Mouse (Mus musculus) mouse embryonic stem cell (cell line): ENCODE results near the gene Srrm3.

ENCODE experiments used
- in situ Hi-C, 2 experiments: fragments of 300-500 bp; cut with MboI; formaldehyde crosslinking; loops; 1 replicate in 1 of 2; 3 replicates in 1 of 2; pipeline ENCODE4 v1.14.3; 2019 to 2020; ENCODE audit warnings: low sequenced_read_pairs in 2 of 2, low pct_unique_long_range_greater_than_20kb in 1 of 2, mixed read lengths in 1 of 2; ENCODE audit not compliant: unreplicated experiment in 1 of 2

Gene Srrm3

DNA sequence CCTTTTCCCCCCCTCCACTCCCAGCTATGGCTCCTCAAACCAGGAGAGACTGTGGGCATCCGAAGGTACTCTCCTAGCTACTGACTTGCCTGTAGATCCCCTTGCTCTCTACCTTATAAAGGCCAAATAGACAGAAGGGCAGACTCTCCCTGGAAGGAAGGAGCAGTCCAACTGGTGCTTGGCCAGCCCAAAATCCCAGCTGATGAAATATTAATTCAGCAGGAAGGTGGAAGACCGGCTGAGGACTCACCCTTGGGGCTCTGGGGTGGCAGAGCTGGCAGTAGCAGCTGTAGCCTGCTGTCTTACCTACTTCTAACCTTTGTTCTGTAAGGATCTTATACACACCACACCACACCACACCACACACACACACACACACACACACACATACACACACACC, 2.0 kb upstream of the Srrm3 start:
- in situ Hi-C loops = loop anchor here (5.0 kb wide), 1 partner anchor 43 kb away; no protein-coding TSS in a partner anchor

DNA sequence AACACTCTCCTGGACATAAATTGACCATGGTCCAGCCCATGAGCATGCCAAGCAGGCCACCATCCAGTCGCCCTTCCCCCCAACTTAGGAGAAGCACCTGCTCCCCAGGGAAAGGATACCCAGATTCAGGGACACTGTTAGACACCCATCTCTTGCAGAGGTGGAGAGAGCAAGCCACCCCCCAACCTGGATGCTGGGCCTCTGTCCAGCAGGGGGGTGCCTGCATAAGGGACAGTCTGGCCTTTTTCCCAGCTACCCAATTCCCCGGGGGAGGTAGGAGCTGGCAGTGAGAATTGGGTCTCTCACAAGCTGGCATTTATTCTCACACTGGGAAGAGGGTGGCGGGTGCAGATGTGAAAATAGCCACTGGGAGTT, 560 bp downstream of the Srrm3 start:
- in situ Hi-C loops = loop anchor here in 1 of 2 experiments (5.0 kb wide), 1 partner anchor 40 kb away; no protein-coding TSS in a partner anchor

DNA sequence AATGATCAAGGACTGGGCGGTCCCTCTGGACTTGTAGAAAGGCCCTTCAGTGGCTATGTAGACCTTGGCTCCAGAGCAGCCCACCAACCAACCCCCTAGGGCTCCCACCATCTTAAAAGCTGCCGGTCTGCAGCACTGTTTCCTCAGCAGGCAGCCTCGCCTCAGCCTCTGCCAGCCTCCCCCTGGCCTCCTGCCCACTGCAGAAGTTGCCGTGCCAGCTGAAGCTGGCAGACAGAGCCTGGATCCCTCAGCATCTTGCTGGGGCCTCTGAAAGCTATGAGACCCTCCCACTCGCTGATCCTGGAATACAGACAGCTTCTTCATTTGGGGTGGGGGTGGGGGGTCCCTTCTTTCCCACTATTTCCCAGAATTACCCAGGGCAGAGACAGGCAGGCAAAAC, 6.3 kb downstream of the Srrm3 start:
- in situ Hi-C loops = no loop called here

DNA sequence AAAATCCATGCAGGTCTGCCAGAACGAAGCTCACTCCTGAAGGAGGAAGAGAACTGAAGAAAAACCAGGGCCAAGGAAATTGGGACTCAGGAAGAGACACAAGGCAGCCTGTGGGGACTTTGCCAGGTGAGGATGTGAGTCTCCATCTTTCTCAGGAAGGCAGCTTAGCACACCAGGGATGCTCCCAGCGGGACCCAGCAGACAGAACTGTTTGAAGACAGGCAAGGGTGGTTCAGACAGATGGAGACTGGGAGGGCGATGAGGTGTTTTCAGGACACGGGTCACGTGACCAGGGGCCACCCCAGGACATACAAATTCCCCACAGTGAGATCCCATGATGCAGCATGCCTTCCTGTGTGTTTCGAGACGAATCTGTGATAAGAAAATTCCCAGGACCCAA, 11.8 kb downstream of the Srrm3 start:
- in situ Hi-C loops = no loop called here

DNA sequence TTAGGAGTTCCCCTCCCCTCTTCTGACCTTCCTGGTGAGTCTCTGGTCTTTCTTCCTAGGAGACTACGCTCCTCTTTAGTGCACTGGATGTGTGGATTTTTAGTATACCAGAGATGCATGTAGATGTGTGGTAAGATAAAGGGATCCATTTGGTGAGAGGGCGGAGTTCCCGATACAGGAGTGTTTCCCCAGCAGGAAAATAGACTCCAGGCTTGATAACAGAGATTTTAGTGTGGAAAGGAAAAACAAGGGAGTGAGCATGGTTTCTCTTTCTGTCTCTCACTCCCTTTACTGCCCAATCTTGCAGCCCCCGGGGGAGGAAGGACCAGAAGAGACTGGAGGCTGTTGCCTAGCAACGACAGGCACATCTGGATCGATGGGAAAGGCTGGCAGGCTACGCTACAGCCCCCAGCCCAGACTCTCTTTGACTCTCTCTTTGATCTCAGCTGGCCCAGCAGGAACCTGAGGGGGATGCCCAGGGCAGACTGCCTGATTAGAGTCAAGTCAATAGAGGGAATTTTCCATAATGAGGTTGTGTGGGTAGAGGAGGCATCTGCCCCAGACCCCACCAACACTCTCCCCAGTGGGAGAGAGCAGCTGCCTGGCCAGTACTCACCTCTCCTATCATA, 15.7 kb downstream of the Srrm3 start:
- in situ Hi-C loops = no loop called here

DNA sequence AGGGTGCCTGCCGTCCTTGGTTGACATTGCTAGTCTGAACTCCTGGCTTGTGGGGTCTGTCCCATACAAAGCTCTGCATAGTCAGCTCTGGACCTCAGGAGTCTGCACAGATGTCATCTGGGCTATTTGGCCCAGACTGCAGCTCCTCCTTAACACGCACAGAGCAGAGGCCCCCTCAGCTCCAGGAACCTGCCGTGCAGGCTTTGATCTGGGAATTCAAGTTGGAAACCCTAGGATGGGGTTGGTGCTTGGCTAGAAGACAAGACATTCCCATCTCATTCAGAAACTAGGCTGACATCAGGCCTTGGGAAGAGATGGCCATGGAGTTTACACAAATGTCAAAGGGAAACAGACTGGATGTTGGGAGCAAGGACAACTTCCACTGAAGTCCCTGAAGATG, 17.8 kb downstream of the Srrm3 start:
- in situ Hi-C loops = no loop called here

DNA sequence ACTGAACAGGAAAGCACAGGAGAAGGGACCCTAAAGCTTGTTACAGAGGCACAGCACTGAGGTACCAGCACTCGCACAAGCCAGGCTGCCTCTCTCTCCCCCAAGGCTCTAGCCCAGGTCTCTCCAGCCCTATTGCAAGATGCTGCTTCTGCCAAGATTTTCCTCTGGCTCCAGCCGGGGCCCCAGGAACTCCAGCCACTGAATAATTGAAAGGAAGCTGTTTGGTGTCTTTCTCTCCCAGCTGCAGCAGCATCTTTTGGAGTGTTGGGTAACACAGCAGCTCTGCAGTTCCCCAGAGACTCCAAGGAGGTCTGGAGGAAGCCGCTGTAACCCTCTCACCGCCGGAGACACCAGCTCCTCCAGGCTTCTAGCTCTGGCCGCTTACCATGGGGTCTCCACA, 19.5 kb downstream of the Srrm3 start:
- in situ Hi-C loops = no loop called here

DNA sequence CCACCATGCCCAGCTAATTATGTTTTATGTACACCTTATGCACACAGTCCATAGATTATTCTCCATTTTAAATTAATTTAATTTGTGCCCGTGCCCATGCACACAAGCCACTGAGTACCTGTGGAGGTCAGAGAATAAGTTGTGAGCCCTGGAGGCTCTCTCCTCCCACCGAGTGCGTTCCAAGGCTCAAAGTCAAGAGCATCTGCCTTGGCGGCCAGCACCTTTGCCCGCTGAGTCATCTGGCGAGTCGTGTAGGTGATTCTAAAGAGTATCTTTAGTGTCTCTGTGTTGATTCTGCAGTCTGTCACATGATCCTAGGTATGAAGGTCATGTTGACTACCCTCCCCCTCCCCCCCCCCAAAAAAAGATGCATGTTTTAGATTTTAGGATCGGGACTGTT, 22.7 kb downstream of the Srrm3 start:
- in situ Hi-C loops = no loop called here

DNA sequence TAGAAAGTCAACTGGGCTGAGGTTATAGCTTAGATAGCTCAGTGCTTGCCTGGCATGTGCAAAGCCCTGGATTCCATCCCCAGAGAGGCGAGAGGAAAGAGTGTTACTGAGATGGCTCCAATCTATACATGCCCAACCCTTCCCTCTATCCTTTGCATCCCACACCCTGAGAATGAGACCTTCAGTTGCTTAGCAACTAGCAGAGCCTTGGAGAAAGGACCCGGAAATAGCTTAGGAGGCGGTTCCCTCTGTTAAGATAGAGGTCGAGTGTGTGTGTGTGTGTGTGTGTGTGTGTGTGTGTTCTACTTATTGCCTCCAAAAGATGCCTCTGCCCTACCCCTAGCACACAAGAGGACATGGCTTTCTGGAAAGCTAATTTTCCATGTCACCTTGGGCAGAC, 26.0 kb downstream of the Srrm3 start:
- in situ Hi-C loops = no loop called here

DNA sequence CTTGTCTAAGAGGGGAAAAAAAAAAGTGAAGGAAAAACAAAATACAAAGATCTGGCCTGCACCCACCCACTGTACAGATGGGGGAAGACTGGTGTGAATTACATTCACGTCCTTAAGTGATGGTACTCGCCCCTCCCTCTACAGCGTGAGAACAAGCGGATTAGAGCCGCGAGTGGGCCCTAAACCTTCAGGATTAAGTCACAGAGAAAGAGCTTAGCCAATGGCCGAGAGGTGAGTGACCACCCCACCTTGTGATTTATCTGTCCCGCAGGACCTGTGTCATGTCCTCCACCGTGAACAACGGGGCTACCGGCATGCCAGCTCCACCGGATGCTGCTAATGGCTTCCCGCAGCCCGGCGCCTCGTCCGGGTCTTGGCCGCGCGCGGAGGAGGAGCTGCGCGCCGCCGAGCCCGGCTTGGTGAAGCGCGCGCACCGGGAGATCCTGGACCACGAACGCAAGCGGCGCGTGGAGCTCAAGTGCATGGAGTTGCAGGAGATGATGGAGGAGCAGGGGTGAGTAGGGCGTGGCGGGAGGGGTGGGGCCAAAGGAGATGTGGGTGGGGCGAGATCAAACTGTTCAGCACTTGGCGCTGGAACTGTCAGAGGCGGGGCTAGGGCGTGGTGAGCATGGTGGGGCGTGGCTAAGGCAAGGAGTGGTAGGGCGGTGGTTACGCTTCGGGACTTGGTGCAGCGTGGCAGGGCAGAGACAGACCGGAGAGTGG, 28.2 kb downstream of the Srrm3 start:
- in situ Hi-C loops = no loop called here

DNA sequence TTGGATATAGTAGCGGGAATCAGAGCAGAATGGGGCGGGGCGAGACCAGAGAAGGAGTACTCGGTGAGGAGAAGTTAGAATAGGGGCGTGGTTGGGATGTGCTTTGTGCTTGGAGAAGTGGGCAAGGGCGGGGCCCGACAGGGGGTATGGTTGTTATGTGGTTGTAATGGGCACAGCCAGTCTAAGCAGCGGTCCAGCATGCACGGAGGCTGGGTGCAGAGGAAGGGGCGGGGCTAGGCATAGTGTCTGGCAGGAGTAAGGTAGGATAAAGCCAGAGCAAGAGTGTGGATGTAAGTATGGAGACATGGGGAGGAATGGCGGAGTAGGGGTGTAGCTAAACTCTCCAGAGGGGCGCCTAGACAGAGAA, 28.8 kb downstream of the Srrm3 start:
- in situ Hi-C loops = no loop called here

DNA sequence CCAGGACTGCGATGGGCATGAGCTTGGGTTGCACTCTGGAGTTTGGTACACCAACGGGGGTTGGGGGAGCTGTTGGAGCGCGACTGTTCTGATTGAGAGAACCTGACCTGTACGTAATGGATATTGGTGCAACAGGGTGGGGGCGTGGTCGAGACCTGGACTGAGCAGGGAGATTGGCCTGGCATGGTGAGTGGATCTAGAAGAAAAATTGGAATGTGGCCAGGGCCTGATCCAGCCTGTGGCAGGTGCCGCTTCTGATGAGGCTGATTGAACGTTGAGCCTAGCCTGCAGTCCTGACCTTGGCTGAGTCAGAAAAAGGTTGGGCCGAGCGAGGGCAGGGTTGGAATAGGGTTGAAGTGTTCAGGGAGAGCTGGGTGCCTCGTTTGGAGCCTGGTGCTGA, 29.3 kb downstream of the Srrm3 start:
- in situ Hi-C loops = no loop called here

DNA sequence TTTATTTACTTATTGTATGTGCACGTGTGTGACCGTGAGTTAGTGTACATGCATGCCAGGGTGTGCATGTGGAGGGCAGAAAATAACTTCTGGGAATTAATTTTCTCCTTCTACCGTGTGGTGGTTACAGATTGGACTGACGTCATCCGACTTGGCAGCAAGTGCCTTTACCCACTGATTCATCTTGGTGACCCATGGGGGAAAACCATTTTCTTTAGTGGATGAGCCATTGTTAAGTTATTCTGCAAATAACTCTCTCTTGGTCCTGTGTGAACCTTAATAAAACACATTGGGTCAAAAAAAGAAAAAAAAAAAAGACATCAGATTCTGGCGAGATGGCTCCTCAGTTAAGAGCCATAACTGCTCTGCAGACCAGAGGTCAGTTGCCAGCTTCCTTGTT, 35.0 kb downstream of the Srrm3 start:
- in situ Hi-C loops = loop anchor here (10.0 kb wide), 1 partner anchor 227 kb away; no protein-coding TSS in a partner anchor

DNA sequence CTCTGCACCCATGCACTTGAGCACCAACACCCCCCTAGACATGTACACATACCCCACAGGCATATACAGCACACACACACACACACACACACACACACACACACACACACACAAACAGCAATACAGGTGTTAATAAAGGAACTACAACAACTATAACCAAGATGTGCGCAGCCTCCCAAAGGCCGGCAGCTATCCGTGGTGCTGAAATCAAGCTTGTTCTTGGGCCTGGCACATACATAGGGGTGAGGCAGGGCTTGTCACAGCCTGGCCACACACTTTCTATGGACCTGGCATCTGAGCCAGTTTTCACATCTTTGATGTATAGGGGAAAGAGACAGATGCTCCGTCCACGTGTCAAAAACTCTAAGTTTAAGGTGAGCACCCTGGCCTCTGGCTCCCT, 36.7 kb downstream of the Srrm3 start:
- in situ Hi-C loops = loop anchor here (10.0 kb wide), 1 partner anchor 229 kb away; no protein-coding TSS in a partner anchor

DNA sequence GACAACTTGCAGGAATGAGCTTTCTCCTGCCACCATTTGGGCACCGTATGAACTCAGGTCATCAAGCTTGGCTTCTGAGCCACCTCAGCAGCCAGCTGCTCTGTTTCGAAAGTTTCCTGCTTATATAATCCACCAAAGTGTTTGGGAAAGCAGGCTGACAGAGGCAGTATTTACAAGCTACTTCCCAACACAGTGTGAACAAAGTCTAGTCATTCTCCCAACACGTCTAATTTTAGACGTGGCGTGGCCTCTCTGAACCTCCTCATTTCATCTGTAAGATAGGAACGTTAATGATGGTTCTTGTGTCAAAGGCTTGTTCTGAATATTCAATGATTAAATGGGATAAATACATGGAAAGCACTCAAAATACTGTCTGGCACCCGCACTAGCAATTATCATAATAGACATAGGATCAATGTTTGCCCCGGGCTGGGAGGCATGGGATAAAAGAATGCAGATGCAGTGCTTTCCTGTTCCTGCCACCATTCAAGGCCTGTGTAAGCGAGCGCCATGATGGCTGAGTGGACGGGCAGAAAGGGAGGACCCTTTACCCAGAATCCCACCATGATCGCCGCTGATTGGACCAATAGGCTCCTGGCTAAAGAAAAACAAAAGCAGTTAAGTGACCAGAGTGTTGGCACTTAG, 39.1 kb downstream of the Srrm3 start:
- in situ Hi-C loops = loop anchor here (5.0 to 10.0 kb wide), 3 partner anchors 38 to 231 kb away; partner anchors contain the start of gene Srrm3 (in 1 of the 2)

DNA sequence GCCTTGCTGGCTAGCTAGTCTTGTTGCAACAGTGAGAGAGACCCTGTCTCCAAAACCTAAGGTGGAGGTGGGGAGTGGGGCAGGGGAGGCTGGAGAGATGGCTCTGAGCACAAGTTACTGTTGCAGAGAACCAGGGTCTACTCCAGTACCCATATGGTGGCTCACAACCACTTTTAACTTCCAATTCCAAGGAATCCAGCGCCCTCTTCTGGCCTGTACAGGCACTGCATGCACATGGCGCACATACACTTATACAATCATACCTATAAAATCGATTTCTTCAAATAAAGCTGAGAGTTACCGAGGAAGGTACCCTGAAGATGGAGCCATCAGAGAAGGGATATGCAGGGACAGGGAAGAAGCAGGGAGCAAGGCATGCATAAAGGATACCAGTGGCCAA, 40.8 kb downstream of the Srrm3 start:
- in situ Hi-C loops = loop anchor here (5.0 to 10.0 kb wide), 3 partner anchors 40 to 233 kb away; partner anchors contain the start of gene Srrm3 (in 1 of the 2)

DNA sequence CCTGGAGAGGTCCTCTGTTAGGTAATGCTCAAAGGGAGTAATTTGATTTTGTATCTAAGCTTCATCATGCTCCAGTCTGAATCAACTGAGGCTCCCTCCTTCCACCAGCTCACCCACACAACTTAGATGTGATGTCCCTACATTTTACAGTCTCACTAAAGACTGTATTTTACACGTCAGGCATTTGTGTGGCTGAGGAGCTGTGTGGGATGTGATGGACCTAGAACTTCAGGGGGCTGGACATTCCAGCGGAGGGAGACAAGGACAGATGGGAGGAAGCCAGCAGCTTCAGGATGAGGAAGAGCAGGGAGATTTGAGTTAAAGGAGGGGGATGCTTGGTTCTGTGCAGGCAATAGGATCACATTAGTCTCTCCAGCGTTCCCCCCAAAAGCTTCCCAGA, 41.2 kb downstream of the Srrm3 start:
- in situ Hi-C loops = loop anchor here (5.0 to 10.0 kb wide), 3 partner anchors 41 to 233 kb away; partner anchors contain the start of gene Srrm3 (in 1 of the 2)

DNA sequence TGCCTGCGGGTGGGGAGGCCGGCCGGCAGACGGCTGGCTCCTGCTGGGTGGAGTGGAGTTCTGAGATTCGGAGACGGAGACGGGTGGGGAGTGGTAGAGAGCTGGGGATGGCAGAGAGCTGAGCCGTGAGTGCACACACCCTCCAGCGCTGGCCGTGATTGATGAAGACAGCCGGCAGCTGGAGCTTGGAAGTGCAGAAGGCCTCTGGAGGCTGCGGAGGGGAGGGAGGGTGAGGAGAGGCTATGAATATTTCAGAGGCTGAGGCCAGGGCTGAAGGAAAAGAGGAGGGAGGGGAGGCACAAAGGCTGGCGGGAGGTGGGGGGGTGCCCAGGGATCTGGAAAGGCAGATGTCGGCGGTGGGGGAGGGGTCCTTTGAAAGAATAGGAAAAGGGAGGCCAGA, 44.3 kb downstream of the Srrm3 start:
- in situ Hi-C loops = no loop called here

DNA sequence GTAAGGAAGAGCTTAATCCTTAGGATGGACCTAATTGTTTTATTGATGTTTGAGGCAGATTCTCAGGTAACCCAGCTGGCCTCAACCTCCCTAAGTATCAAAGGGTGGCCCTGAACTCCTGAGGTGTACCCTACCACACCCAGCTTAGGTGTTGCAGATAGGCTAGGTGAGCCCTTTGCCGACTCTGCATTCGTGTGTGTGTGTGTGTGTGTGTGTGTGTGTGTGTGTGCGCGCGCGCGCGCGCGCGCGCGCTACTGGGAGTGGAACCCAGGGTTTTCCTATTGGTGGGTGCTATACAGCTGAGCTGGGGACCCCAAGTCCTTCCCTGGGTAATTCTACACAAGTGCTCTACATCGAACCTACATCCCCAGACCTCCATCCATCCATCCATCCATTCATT, 44.8 kb downstream of the Srrm3 start:
- in situ Hi-C loops = no loop called here
